Mouse (Mus musculus): Measurements from ENCODE around the gene Lamb3.
"Not testable (repeated sequence)": the region's sequence is repeated elsewhere in the genome, so short reads cannot be mapped to it uniquely, and the experiment has no call there.

The Lamb3 gene

DNA sequence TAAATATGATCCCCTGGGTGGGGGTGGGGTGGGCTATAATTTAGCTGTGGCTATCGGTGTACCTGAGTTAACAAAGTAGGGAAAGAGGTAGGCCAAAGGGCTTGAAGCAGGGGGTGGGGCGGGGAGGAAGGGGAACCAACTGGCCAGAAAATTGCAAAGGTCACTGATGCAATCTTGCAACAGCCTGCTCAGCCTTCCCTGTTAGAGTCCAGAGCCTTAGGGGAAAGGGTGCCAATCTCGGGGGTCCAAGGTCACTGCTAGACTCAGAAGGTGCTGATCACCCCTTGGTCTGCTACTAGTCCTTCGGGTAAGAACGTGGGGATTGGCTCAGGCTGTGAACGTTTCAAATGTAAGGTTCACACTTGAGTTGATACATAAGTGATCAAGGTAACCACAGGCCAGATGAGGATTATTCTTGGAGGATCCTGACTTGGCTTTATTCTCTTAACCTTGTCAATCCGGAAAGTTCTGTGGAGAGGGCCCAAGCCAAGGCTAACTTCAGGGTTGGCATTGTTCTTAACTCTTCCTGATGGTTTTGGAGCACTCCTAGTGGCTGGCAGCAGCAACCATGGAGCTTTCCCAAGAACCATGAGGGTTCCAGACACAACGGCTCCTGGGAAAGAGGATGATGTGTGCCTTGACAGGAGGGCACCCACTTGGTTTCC, 67.0 kb downstream of the Lamb3 start:
- in situ Hi-C loops (cut with MboI, MseI): no loop called here

- in situ Hi-C loops (cut with MboI, MseI): no loop called here
These were observed 71.0 kb downstream of the Lamb3 start for GRCm38 (mm10) chr1:193278414-193279045.

DNA sequence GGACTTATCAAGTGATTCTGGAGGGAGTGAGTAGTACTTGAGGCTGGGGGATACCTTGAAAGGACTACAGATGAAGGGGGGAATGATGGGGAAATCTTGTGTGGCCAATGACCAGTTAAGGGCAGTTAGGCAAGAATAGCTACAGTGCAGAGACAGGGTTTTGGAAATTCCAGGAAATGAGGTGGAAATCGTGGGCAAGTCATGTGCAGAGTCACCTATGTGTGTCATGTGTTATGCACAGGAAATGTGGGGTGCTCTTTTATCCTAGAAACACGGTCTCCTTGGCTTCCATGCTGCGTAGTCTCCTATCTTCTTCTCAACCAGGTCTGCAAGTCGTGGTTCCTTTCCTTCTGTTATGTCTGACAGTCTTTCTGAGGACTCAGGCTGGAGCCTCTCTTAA, 72.0 kb downstream of the Lamb3 start:
- in situ Hi-C loops (cut with MboI, MseI): no loop called here

- in situ Hi-C loops (cut with MboI, MseI): no loop called here
These were observed 73.8 kb downstream of the Lamb3 start for GRCm38 (mm10) chr1:193281344-193281743.

DNA sequence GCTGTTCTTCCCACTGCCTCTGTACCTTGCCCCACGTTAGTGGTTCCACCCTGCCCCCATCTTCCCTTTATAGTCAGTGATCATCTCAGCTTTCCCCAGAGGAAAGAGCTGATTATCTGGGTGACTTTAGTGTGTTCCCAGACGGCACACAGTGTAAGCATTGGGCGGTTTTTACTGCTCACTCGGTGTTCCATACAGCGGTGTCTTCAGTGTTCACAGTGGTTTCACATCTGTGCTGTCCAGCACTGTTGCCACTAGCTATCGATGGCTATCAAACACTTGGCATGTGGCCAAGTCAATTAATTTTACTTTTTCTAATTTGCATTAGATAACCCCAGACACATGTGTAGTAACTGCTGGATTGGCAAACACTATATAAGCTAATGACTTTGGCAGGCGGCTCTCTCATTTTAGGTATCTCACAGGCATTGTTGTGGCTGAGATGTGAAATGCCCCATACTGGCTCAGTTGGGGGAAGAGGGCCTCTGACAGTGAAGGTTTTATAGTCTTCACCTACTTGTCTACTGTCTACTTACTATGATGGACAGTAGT, 76.8 kb downstream of the Lamb3 start:
- in situ Hi-C loops (cut with MboI, MseI): no loop called here

- in situ Hi-C loops (cut with MboI, MseI): not testable (repeated sequence)
These were observed 78.3 kb downstream of the Lamb3 start for GRCm38 (mm10) chr1:193285766-193286325.

DNA sequence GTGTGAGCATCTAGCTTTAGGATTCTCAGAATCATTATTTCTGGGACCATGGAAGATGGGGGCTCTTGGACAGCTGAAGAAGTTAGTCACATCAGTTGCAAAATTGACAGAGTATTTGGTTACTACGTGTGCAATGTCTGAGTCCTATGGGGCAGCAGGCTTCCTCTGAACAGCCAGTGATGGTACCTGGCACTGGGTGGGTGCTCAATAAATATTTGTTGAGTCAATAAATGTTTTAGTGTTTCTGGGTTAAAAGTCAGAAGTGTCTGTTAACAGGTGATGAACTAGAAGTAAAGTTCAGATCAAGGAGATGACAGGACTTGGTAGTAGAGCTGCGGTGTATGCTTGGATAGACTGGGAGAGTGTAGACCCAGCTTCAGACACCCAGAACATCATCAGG, 80.1 kb downstream of the Lamb3 start:
- in situ Hi-C loops (cut with MboI, MseI): no loop called here

DNA sequence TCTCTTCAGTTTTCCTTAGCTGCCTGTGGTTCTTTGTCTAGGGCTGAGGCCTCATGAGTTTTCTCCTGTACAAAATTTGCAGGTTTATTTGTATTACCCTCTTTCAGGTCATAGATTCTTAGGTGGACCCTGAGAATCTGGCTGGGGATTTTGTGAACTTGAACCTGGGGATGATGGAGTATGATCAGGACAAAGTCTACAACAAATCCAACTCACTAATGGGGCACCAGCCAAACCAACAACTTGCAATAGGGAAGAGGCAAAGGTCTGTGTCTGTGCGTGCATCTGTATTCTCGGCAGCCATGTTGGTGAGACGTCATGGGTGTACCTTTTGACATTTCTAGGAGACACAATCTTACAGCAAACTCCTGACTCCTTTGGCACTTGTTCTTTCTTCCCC, 81.6 kb downstream of the Lamb3 start:
- in situ Hi-C loops (cut with MboI, MseI): no loop called here

DNA sequence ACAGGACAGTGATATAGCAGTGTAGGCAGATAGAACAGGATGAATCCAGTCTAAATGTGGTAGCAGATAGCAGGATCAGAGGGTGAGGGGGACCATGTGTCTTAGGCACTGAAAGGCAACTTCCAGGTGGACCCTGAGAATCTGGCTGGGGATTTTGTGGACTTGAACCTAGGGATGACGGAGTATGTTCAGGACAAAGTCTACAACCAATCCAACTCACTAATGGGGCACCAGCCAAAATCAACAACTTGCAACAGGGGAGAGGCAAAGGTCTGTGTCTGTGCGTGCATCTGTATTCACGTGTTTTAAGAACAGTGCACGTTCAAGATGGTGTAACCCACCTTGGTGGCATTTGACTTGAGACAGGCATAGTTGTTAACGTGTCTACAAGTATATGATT, 82.4 kb downstream of the Lamb3 start:
- in situ Hi-C loops (cut with MboI, MseI): no loop called here

- in situ Hi-C loops (cut with MboI, MseI): no loop called here
These were observed 83.2 kb downstream of the Lamb3 start for GRCm38 (mm10) chr1:193290686-193291085.

- in situ Hi-C loops (cut with MboI, MseI): no loop called here
These were observed 85.5 kb downstream of the Lamb3 start for GRCm38 (mm10) chr1:193293039-193293438.

- in situ Hi-C loops (cut with MboI, MseI): no loop called here
These were observed 86.4 kb downstream of the Lamb3 start for GRCm38 (mm10) chr1:193293926-193294325.

- in situ Hi-C loops (cut with MboI, MseI): no loop called here
These were observed 88.4 kb downstream of the Lamb3 start for GRCm38 (mm10) chr1:193295920-193296319.

DNA sequence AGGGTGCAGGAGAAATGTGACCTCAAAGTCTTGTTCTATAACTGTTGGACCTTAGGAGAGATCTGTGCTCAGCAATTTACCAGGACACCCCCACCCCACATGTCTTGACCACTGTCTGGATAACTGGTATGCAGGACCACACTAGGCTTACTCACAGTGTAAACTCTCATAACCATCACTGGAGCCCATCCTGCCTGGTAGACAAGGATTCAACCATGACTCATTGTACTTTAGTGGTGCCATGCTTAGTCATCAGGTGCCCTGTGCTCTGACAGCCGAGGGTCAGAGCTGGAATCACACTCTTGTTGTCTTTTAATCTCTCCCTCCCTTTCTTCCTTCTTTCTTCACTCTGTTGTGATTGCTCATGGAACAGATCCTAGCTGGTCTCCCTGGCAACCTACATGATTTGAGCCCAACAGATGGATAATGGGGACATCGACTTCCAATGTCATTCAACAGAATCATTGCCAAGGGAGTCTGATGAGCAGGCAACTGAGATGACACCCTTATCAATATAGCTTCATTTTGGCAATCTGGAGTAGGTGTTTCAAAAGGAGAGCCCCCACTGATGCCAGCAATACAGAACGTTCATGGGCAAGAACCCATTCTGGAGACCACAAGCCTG, 90.8 kb downstream of the Lamb3 start:
- in situ Hi-C loops (cut with MboI, MseI): no loop called here

GRCm38 (mm10) chr1:193299995-193300394, 92.5 kb downstream of the Lamb3 start:
- in situ Hi-C loops (cut with MboI, MseI): no loop called here

DNA sequence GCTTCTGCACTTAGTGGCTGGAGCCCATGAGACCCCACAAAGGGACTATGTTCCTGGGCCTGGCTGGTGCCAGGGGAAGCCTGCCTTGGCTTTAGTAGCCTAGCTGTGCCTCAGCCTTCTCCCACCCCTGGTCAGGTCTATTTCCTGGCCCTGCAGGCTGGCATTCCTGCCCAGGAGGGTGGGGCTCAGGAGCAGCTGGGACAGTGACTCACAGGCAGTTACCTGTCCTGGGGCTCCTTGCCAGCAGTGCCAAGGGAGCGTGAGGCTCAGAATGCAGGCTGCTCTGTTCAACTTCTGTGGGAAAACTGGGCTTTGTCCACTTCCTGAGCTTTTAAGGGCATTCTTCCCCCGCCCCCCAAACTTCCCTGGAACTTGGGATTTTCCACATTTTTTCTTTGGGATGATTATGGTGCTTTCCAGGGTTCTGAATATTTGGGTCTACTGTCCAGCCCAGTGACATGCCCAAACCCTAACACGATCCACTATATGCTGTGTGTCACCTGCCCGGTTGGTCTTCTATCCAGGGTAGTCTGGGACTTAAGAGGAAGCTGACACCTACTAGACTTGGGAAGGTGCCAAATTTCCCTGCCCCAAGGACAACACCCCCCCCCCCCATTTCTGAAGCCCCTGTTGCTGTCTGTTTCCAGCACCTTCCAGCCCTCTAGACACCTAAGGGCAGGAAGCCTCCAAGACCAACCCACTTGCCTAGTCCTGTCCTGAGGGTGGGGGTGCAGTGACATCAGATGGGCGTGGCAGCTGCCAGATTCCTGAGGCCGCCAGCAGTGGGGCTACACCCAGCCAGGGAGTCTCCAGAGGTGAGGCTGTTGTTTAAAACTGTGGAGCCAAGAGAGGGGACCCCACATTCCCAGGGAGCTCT, 94.0 kb downstream of the Lamb3 start:
- in situ Hi-C loops (cut with MboI, MseI): no loop called here

GRCm38 (mm10) chr1:193302093-193302405, 94.5 kb downstream of the Lamb3 start:
- in situ Hi-C loops (cut with MboI, MseI): no loop called here

- in situ Hi-C loops (cut with MboI, MseI): no loop called here
These were observed 95.6 kb downstream of the Lamb3 start for GRCm38 (mm10) chr1:193303096-193303495.

- in situ Hi-C loops (cut with MboI, MseI): no loop called here
These were observed 97.9 kb downstream of the Lamb3 start for GRCm38 (mm10) chr1:193305386-193305785.

DNA sequence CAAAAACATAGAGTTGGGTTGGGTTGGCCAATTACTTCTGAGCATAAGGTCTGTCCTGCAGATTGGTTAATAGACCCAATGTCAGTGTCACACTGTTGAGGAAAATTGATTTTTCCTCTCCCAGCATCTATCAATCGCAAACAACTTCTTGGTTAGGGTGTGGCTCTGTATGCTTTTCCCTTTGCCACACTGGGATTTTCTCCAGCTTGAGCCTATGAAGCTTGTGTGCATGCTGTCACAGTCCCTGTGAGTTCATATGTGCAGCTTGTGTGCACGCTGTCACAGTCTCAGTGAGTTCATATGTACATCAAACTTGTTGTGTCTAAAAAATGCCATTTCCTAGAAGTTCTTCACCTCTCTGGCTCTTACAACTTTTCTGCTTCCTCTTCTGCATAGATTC, 99.3 kb downstream of the Lamb3 start:
- in situ Hi-C loops (cut with MboI, MseI): no loop called here

DNA sequence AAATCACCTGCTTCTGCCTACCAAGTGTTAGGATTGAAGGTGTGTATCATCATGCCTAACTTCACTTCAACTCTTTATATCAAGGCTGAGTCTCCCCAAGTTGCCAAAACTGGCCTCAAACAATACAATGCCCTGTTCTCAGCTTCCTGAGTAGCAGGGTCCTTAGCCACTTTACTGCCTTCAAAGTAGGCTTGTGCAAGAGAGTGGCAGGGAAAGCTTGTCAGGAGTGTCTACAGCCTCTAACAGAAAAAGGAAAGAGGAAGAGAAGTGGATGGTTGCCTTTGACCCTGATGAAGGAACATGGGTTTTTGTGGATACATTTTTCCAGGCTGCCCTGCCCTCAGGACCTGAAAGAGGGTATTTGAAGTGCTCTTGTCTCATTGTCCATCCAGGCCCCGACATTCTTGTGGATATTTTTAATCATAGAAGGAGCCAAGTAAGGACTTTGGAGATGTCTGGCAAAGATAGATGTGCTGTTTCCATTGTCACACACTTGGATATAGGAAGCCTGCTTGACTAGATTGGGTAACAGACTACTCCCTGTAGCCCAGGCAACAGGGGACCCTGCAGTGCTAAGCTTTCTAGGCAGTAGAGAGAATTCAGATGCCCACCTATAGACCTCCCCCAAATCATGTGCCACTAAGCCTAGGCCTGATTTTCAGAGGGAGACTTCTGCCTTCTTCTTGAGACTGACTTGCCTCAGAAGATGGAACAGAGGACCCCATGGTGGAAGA, 102.5 kb downstream of the Lamb3 start:
- in situ Hi-C loops (cut with MboI, MseI): no loop called here
